Comparison of ENCODE assay signal across 14 mouse cellular contexts in genomic region chr8:3606593-3606992, GRCm38 (mm10). TPM values are rescaled to one million over a fixed set of nuclear protein-coding genes. Genes with fewer than 3 reads are reported as not detected.
DNase-seq lines count a peak whose midpoint lies in the region; ATAC-seq and TF ChIP-seq lines count a peak whose summit lies in the region.
"Had no signal": no experiment of that assay in that cellular context is flagged by ENCODE, and none has a peak within 500 bp of the region (broad histone marks: within the 10 kb centered on the region; RNA-seq: fewer than 3 reads in every experiment).

No protein-coding gene starts in this region.

- 0 out of 2 replicates have a peak, but pooled peaks have one; percentile 39 for ATAC-seq in heart, embryonic 15.5 days (replicated peaks; ENCODE audit: insufficient number of reproducible peaks, insufficient read depth, low FRiP score, low read depth)
- ATAC-seq in hematopoietic stem cell, adult 5-6 weeks (replicated peaks in 1 of 2; ENCODE audit: insufficient read depth in 1 of 2, low FRiP score in 2 of 2, low TSS enrichment in 1 of 2, low read depth in 1 of 2, poor library complexity in 2 of 2, severe bottlenecking in 2 of 2): peak; percentile 24 to 44
- 0 out of 2 replicates have a peak, but pooled peaks have one; percentile 24 for ATAC-seq in stomach, postnatal 0 days (ENCODE audit: low FRiP score, low TSS enrichment)
- ATAC-seq: forebrain, embryonic 14.5 days; midbrain, embryonic 13.5 days had no signal

- no peak for TF ChIP-seq EP300 in stomach, postnatal 0 days (optimal IDR thresholded peaks at IDR 0.05)

- H3K36me3 ChIP-seq in heart, embryonic 15.5 days: peaks cover 23% of the 10 kb centered on the region
- H3K36me3 ChIP-seq in stomach, postnatal 0 days (ENCODE audit: control insufficient read depth, insufficient read depth, low read length): peaks cover 8% of the 10 kb centered on the region
- H3K36me3 ChIP-seq in hindbrain, embryonic 10.5 days: peaks cover 100% of the 10 kb centered on the region

- H3K9me3 ChIP-seq in heart, embryonic 15.5 days (replicated peaks): no peaks in the 10 kb centered on the region
- H3K9me3 ChIP-seq in stomach, postnatal 0 days (ENCODE audit: control insufficient read depth, low read length): no peaks in the 10 kb centered on the region
- H3K9me3 ChIP-seq in hindbrain, embryonic 10.5 days: no peaks in the 10 kb centered on the region
- H3K9me3 ChIP-seq: hindbrain, embryonic 13.5 days; midbrain, embryonic 13.5 days had no signal

- no peak for DNase-seq in heart, adult 9 months (ENCODE audit: low spot score in 2 of 2)
- peak; percentile 67 for DNase-seq in testis, postnatal 10 days (ENCODE audit: low spot score)
- no peak for DNase-seq in testis, postnatal 14 days (ENCODE audit: low spot score)
- DNase-seq in stomach, postnatal 0 days (ENCODE audit: low spot score): no peak
- DNase-seq in embryo, embryonic 11 days: no peak
- DNase-seq in hindbrain, embryonic 10.5 days (ENCODE audit: low spot score): no peak
- DNase-seq: liver; spleen, adult 18-20 months had no signal

- no peak for TF ChIP-seq CTCF in stomach, postnatal 0 days (IDR thresholded peaks at IDR 0.05; ENCODE audit: low read depth)

- H3K27me3 ChIP-seq in heart, embryonic 15.5 days: no peaks in the 10 kb centered on the region
- no peaks in the 10 kb centered on the region for H3K27me3 ChIP-seq in stomach, postnatal 0 days (ENCODE audit: control insufficient read depth, insufficient read depth, low read length)
- H3K27me3 ChIP-seq in hindbrain, embryonic 10.5 days (ENCODE audit: insufficient read depth, poor library complexity, severe bottlenecking): no peaks in the 10 kb centered on the region
- H3K27me3 ChIP-seq: hindbrain, embryonic 13.5 days; midbrain, embryonic 13.5 days had no signal

- H3K9ac ChIP-seq in heart, embryonic 15.5 days: no peak overlapping the region
- H3K9ac ChIP-seq in stomach, postnatal 0 days (ENCODE audit: low read length): no peak overlapping the region
- H3K9ac ChIP-seq: hindbrain, embryonic 13.5 days; midbrain, embryonic 13.5 days had no signal

- peak overlapping the region; percentile 27; the same call in 1 of the 2 replicates for H3K27ac ChIP-seq in heart, embryonic 15.5 days
- H3K27ac ChIP-seq in stomach, postnatal 0 days (replicated peaks): no peak overlapping the region
- no peak overlapping the region for H3K27ac ChIP-seq in hindbrain, embryonic 10.5 days
- H3K27ac ChIP-seq: hindbrain, embryonic 13.5 days; midbrain, embryonic 13.5 days had no signal

- peak overlapping the region; percentile 41 for H3K4me2 ChIP-seq in heart, embryonic 15.5 days
- no peak overlapping the region for H3K4me2 ChIP-seq in stomach, postnatal 0 days (replicated peaks; ENCODE audit: low read depth)
- H3K4me2 ChIP-seq: hindbrain, embryonic 13.5 days; midbrain, embryonic 13.5 days had no signal

- H3K4me1 ChIP-seq in heart, embryonic 15.5 days (replicated peaks): peaks cover 22% of the 10 kb centered on the region
- no peaks in the 10 kb centered on the region for H3K4me1 ChIP-seq in stomach, postnatal 0 days (replicated peaks; ENCODE audit: control insufficient read depth, insufficient read depth)
- no peaks in the 10 kb centered on the region; the same call in 1 of the 2 replicates for H3K4me1 ChIP-seq in hindbrain, embryonic 10.5 days (replicated peaks)
- H3K4me1 ChIP-seq: hindbrain, embryonic 13.5 days; midbrain, embryonic 13.5 days had no signal

- H3K4me3 ChIP-seq in heart, embryonic 15.5 days: no peak overlapping the region
- no peak overlapping the region for H3K4me3 ChIP-seq in stomach, postnatal 0 days (ENCODE audit: low read depth, low read length)
- no peak overlapping the region for H3K4me3 ChIP-seq in hindbrain, embryonic 10.5 days
- H3K4me3 ChIP-seq: hindbrain, embryonic 13.5 days; midbrain, embryonic 13.5 days had no signal

- 39% methylated on average over 16 of the region's 16 CpGs for WGBS in heart, embryonic 15.5 days
- 45% methylated on average over 16 of the region's 16 CpGs for WGBS in stomach, postnatal 0 days
- WGBS in hindbrain, embryonic 10.5 days: 94% methylated on average over 16 of the region's 16 CpGs

RNA-seq across cellular contexts. Expression of gene Xab2, which starts 14.5 kb away (rescaled TPM):
- 27.0 and 36.3 TPM in 2 replicates for polyA plus RNA-seq in heart, embryonic 15.5 days (2015; fragmentation: Nextera tagmentation; extraction: Ambion mirVana)
- total RNA-seq in hematopoietic stem cell, adult 5-6 weeks (2017): 56.6 and 75.0 TPM in 2 replicates
- polyA plus RNA-seq in stomach, postnatal 0 days (2015; fragmentation: Nextera tagmentation; extraction: Ambion mirVana): 23.3 and 25.5 TPM in 2 replicates
- 71.6 and 74.6 TPM in 2 replicates for polyA plus RNA-seq in hindbrain, embryonic 10.5 days (2016; fragmentation: Nextera tagmentation; extraction: Ambion mirVana)

RNA-seq across cellular contexts. Expression of gene Pet100, which starts 14.8 kb away (rescaled TPM):
- polyA plus RNA-seq in heart, embryonic 15.5 days (2015; fragmentation: Nextera tagmentation; extraction: Ambion mirVana): 72.7 and 104 TPM in 2 replicates
- total RNA-seq in hematopoietic stem cell, adult 5-6 weeks (2017): 209 and 215 TPM in 2 replicates
- 143 and 171 TPM in 2 replicates for polyA plus RNA-seq in stomach, postnatal 0 days (2015; fragmentation: Nextera tagmentation; extraction: Ambion mirVana)
- 97.8 and 115 TPM in 2 replicates for polyA plus RNA-seq in hindbrain, embryonic 10.5 days (2016; fragmentation: Nextera tagmentation; extraction: Ambion mirVana)

RNA-seq across cellular contexts. Expression of gene Pcp2, which starts 18.8 kb away (rescaled TPM):
- polyA plus RNA-seq in heart, embryonic 15.5 days (2015; fragmentation: Nextera tagmentation; extraction: Ambion mirVana): 0.33 TPM in 1 of 2 replicates, not detected in the other
- total RNA-seq in hematopoietic stem cell, adult 5-6 weeks (2017): not detected in 2 replicates
- polyA plus RNA-seq in stomach, postnatal 0 days (2015; fragmentation: Nextera tagmentation; extraction: Ambion mirVana): 0.25 TPM in 1 of 2 replicates, not detected in the other
- polyA plus RNA-seq in hindbrain, embryonic 10.5 days (2016; fragmentation: Nextera tagmentation; extraction: Ambion mirVana): 0.22 TPM in 1 of 2 replicates, not detected in the other
- polyA plus RNA-seq: cortical plate, adult 2 months had no signal

RNA-seq across cellular contexts. Expression of gene Camsap3, which starts 19.5 kb away (rescaled TPM):
- polyA plus RNA-seq in heart, embryonic 15.5 days (2015; fragmentation: Nextera tagmentation; extraction: Ambion mirVana): 1.3 and 3.0 TPM in 2 replicates
- 3.9 TPM in 2 replicates for total RNA-seq in hematopoietic stem cell, adult 5-6 weeks (2017)
- polyA plus RNA-seq in stomach, postnatal 0 days (2015; fragmentation: Nextera tagmentation; extraction: Ambion mirVana): 14.2 and 20.1 TPM in 2 replicates
- polyA plus RNA-seq in hindbrain, embryonic 10.5 days (2016; fragmentation: Nextera tagmentation; extraction: Ambion mirVana): 12.4 and 15.4 TPM in 2 replicates

RNA-seq across cellular contexts. Expression of gene Stxbp2, which starts 24.2 kb away (rescaled TPM):
- polyA plus RNA-seq in heart, embryonic 15.5 days (2015; fragmentation: Nextera tagmentation; extraction: Ambion mirVana): 35.1 and 55.6 TPM in 2 replicates
- 121 and 152 TPM in 2 replicates for total RNA-seq in hematopoietic stem cell, adult 5-6 weeks (2017)
- polyA plus RNA-seq in stomach, postnatal 0 days (2015; fragmentation: Nextera tagmentation; extraction: Ambion mirVana): 111 and 121 TPM in 2 replicates
- polyA plus RNA-seq in hindbrain, embryonic 10.5 days (2016; fragmentation: Nextera tagmentation; extraction: Ambion mirVana): 38.7 and 44.1 TPM in 2 replicates
